Mouse (Mus musculus) megakaryocyte, adult 5-6 weeks (primary cell): ENCODE data around the gene Gpr162. TPM values are rescaled to one million over a fixed set of nuclear protein-coding genes. Genes with fewer than 3 reads are reported as not detected.
A peak's percentile ranks its signal among the peaks of the same experiment; 100 is the strongest.
"Not testable (repeated sequence)": the region's sequence is repeated elsewhere in the genome, so short reads cannot be mapped to it uniquely, and the experiment has no call there.

Source experiments
- ATAC-seq: 2 replicates; pipeline ENCODE4 v1.8.0; 2016; ENCODE audit warnings: mild to moderate bottlenecking, inconsistent platforms; ENCODE audit not compliant: poor library complexity, severe bottlenecking
- total RNA-seq, 2 experiments: library from RNA; stranded (forward) in 1 of 2; stranded (reverse) in 1 of 2; fragments of 153-499, 151-499 nt in 1 of 2; fragments of 221-1000, 200-1000 nt in 1 of 2; gene quantifications; 2 replicates each; pipeline versions ENCODE4 v1.2.3 to v1.2.4; 2015 to 2017

Gpr162 gene
- total RNA-seq, 2 experiments from 2014 or later = 0.33 TPM; not detected in 1

GRCm38 (mm10) chr6:124813933-124814332, 49.9 kb downstream of the Gpr162 start, which contains the start of gene Tpi1:
Gene Tpi1, minus strand, starts transcription at chr6:124814296.
- ATAC-seq = peak; percentile 74

- peak; percentile 34 for ATAC-seq
These were observed 50.3 kb downstream of the Gpr162 start for GRCm38 (mm10) chr6:124813496-124813895.

GRCm38 (mm10) chr6:124812848-124813247, 50.9 kb downstream of the Gpr162 start:
- ATAC-seq = no peak

GRCm38 (mm10) chr6:124811701-124812560, 51.9 kb downstream of the Gpr162 start:
- no peak for ATAC-seq

GRCm38 (mm10) chr6:124811403-124811665, 52.4 kb downstream of the Gpr162 start:
- no peak for ATAC-seq

- not testable (repeated sequence) for ATAC-seq
These were observed 53.0 kb downstream of the Gpr162 start for GRCm38 (mm10) chr6:124810566-124811402.

- no peak for ATAC-seq
These were observed 53.8 kb downstream of the Gpr162 start for GRCm38 (mm10) chr6:124809775-124810538.

- peak; percentile 50 for ATAC-seq
These were observed 54.6 kb downstream of the Gpr162 start for GRCm38 (mm10) chr6:124809052-124809774.

Other genes with a start within 250 kb of the Gpr162 start
- not detected in 2 replicates for gene C1s2, start 227.9 kb downstream of the Gpr162 start, total RNA-seq (2015)
- gene C1s2, start 227.9 kb downstream of the Gpr162 start, total RNA-seq (2017) = 0.16 TPM in 1 of 2 replicates, not detected in the other
- 32.8 and 48.3 TPM in 2 replicates for gene Lpcat3, start 201.0 kb downstream of the Gpr162 start, total RNA-seq (2015)
- gene Lpcat3, start 201.0 kb downstream of the Gpr162 start, total RNA-seq (2017) = 22.4 and 24.8 TPM in 2 replicates
- gene Emg1, start 151.8 kb downstream of the Gpr162 start, total RNA-seq (2015) = 144 and 179 TPM in 2 replicates
- gene Emg1, start 151.8 kb downstream of the Gpr162 start, total RNA-seq (2017) = 170 and 206 TPM in 2 replicates
- 99.5 and 115 TPM in 2 replicates for gene Phb2, start 151.6 kb downstream of the Gpr162 start, total RNA-seq (2015)
- 152 and 160 TPM in 2 replicates for gene Phb2, start 151.6 kb downstream of the Gpr162 start, total RNA-seq (2017)
- gene Ptpn6, start 125.3 kb downstream of the Gpr162 start, total RNA-seq (2015) = 308 and 336 TPM in 2 replicates
- 1,009 and 1,024 TPM in 2 replicates for gene Ptpn6, start 125.3 kb downstream of the Gpr162 start, total RNA-seq (2017)
- gene Grcc10, start 122.6 kb downstream of the Gpr162 start, total RNA-seq (2015) = 177 and 203 TPM in 2 replicates
- 121 and 136 TPM in 2 replicates for gene Grcc10, start 122.6 kb downstream of the Gpr162 start, total RNA-seq (2017)
- gene Gm45234, start 108.0 kb downstream of the Gpr162 start, total RNA-seq (2015) = not detected in 2 replicates
- gene Gm45234, start 108.0 kb downstream of the Gpr162 start, total RNA-seq (2017) = not detected in 2 replicates
- gene Atn1, start 107.5 kb downstream of the Gpr162 start, total RNA-seq (2015) = 25.7 and 29.8 TPM in 2 replicates
- 3.0 and 10.9 TPM in 2 replicates for gene Atn1, start 107.5 kb downstream of the Gpr162 start, total RNA-seq (2017)
- gene Eno2, start 94.3 kb downstream of the Gpr162 start, total RNA-seq (2015) = not detected in 2 replicates
- gene Eno2, start 94.3 kb downstream of the Gpr162 start, total RNA-seq (2017) = not detected in 2 replicates
- not detected in 2 replicates for gene Lrrc23, start 84.3 kb downstream of the Gpr162 start, total RNA-seq (2015)
- 0.26 and 3.9 TPM in 2 replicates for gene Lrrc23, start 84.3 kb downstream of the Gpr162 start, total RNA-seq (2017)
- gene Spsb2, start 55.3 kb downstream of the Gpr162 start, total RNA-seq (2015) = 5.1 and 8.0 TPM in 2 replicates
- 10.3 and 14.0 TPM in 2 replicates for gene Spsb2, start 55.3 kb downstream of the Gpr162 start, total RNA-seq (2017)
- gene Tpi1, start 49.7 kb downstream of the Gpr162 start, total RNA-seq (2015) = 134 and 144 TPM in 2 replicates
- 93.8 and 113 TPM in 2 replicates for gene Tpi1, start 49.7 kb downstream of the Gpr162 start, total RNA-seq (2017)
- 31.8 and 32.7 TPM in 2 replicates for gene Usp5, start 34.5 kb downstream of the Gpr162 start, total RNA-seq (2015)
- 56.3 and 58.5 TPM in 2 replicates for gene Usp5, start 34.5 kb downstream of the Gpr162 start, total RNA-seq (2017)
- gene Cdca3, start 34.4 kb downstream of the Gpr162 start, total RNA-seq (2015) = 160 and 180 TPM in 2 replicates
- gene Cdca3, start 34.4 kb downstream of the Gpr162 start, total RNA-seq (2017) = 168 and 185 TPM in 2 replicates
- gene Gnb3, start 23.7 kb downstream of the Gpr162 start, total RNA-seq (2015) = not detected in 2 replicates
- not detected in 2 replicates for gene Gnb3, start 23.7 kb downstream of the Gpr162 start, total RNA-seq (2017)
- gene P3h3, start 6.2 kb downstream of the Gpr162 start, total RNA-seq (2015) = 0.09 and 0.14 TPM in 2 replicates
- 0.61 TPM in 1 of 2 replicates, not detected in the other for gene P3h3, start 6.2 kb downstream of the Gpr162 start, total RNA-seq (2017)
- gene Cd4, start 24.2 kb upstream of the Gpr162 start, total RNA-seq (2015) = 0.09 and 0.71 TPM in 2 replicates
- 0.20 and 0.37 TPM in 2 replicates for gene Cd4, start 24.2 kb upstream of the Gpr162 start, total RNA-seq (2017)
- gene Lag3, start 47.7 kb upstream of the Gpr162 start, total RNA-seq (2015) = 1.2 TPM in 2 replicates
- 0.44 and 1.4 TPM in 2 replicates for gene Lag3, start 47.7 kb upstream of the Gpr162 start, total RNA-seq (2017)
- gene Ptms, start 56.1 kb upstream of the Gpr162 start, total RNA-seq (2015) = 129 and 159 TPM in 2 replicates
- 195 and 207 TPM in 2 replicates for gene Ptms, start 56.1 kb upstream of the Gpr162 start, total RNA-seq (2017)
- 73.6 and 82.9 TPM in 2 replicates for gene Mlf2, start 67.4 kb upstream of the Gpr162 start, total RNA-seq (2015)
- gene Mlf2, start 67.4 kb upstream of the Gpr162 start, total RNA-seq (2017) = 50.9 and 70.6 TPM in 2 replicates
- 35.4 and 37.2 TPM in 2 replicates for gene Cops7a, start 101.6 kb upstream of the Gpr162 start, total RNA-seq (2015)
- gene Cops7a, start 101.6 kb upstream of the Gpr162 start, total RNA-seq (2017) = 19.4 and 25.7 TPM in 2 replicates
- not detected in 2 replicates for gene Pianp, start 132.7 kb upstream of the Gpr162 start, total RNA-seq (2015)
- gene Pianp, start 132.7 kb upstream of the Gpr162 start, total RNA-seq (2017) = not detected in 2 replicates
- gene Zfp384, start 145.2 kb upstream of the Gpr162 start, total RNA-seq (2015) = 67.0 and 70.0 TPM in 2 replicates
- 34.1 and 36.0 TPM in 2 replicates for gene Zfp384, start 145.2 kb upstream of the Gpr162 start, total RNA-seq (2017)
- gene Ing4, start 175.8 kb upstream of the Gpr162 start, total RNA-seq (2015) = 33.0 and 35.7 TPM in 2 replicates
- gene Ing4, start 175.8 kb upstream of the Gpr162 start, total RNA-seq (2017) = 63.3 and 63.9 TPM in 2 replicates
- 9.0 and 14.2 TPM in 2 replicates for gene Acrbp, start 185.7 kb upstream of the Gpr162 start, total RNA-seq (2015)
- 3.4 and 8.8 TPM in 2 replicates for gene Acrbp, start 185.7 kb upstream of the Gpr162 start, total RNA-seq (2017)
- gene Lpar5, start 203.9 kb upstream of the Gpr162 start, total RNA-seq (2015) = 25.1 and 25.5 TPM in 2 replicates
- gene Lpar5, start 203.9 kb upstream of the Gpr162 start, total RNA-seq (2017) = 27.6 and 30.0 TPM in 2 replicates
- 64.9 and 75.9 TPM in 2 replicates for gene Chd4, start 232.0 kb upstream of the Gpr162 start, total RNA-seq (2015)
- 282 and 336 TPM in 2 replicates for gene Chd4, start 232.0 kb upstream of the Gpr162 start, total RNA-seq (2017)